Mouse (Mus musculus) CH12.LX (cell line): Measurements from ENCODE around the gene Gm10717. TPM values are rescaled to one million over a fixed set of nuclear protein-coding genes. Genes with fewer than 3 reads are reported as not detected.
"Not testable (repeated sequence)": the region's sequence is repeated elsewhere in the genome, so short reads cannot be mapped to it uniquely, and the experiment has no call there.

Experiments
- DNase-seq: peaks from one replicate; pipeline ENCODE4 v3.0.0-alpha.2; 2013; ENCODE audit errors: extremely low read depth
- H3K27ac ChIP-seq: 2 replicates; pipeline ENCODE4 v1.5.1; 2012; ENCODE audit warnings: low read depth, mild to moderate bottlenecking, control low read depth, moderate library complexity; ENCODE audit not compliant: insufficient read depth
- H3K27me3 ChIP-seq: replicated peaks from 2 replicates; pipeline ENCODE3; 2012; ENCODE audit warnings: inconsistent platforms
- H3K36me3 ChIP-seq, 2 experiments: replicated peaks in 1 of 2; 2 replicates each; pipeline versions ENCODE3 to v1.6.1; 2012; ENCODE audit warnings: inconsistent platforms in 1 of 2, low read length in 1 of 2, mild to moderate bottlenecking in 1 of 2, mixed read lengths in 1 of 2, moderate library complexity in 1 of 2; ENCODE audit not compliant: control insufficient read depth in 1 of 2, insufficient read depth in 1 of 2
- H3K4me1 ChIP-seq, 2 experiments: 2 replicates each; pipeline ENCODE4 v1.6.1; 2012; ENCODE audit warnings: inconsistent platforms in 1 of 2, moderate library complexity in 1 of 2; ENCODE audit not compliant: insufficient read depth in 2 of 2, control insufficient read depth in 1 of 2
- H3K4me2 ChIP-seq: 2 replicates; pipeline ENCODE4 v1.6.1; 2012; ENCODE audit warnings: low read depth, mild to moderate bottlenecking, control low read depth; ENCODE audit not compliant: poor library complexity, insufficient read depth, severe bottlenecking
- H3K4me3 ChIP-seq, 3 experiments: fragments of 150-350 bp in 1 of 3; sonication (generic) in 1 of 3; replicated peaks in 1 of 3; 2 replicates each; pipeline versions ENCODE3 to v1.5.1; 2011 to 2012; ENCODE audit warnings: low read depth in 2 of 3, low read length in 2 of 3, mild to moderate bottlenecking in 2 of 3, moderate library complexity in 2 of 3, control low read depth in 1 of 3, improper control_type of control experiment in 1 of 3, inconsistent platforms in 1 of 3, mixed read lengths in 1 of 3; ENCODE audit not compliant: poor library complexity in 1 of 3
- H3K79me2 ChIP-seq: replicated peaks from 2 replicates; pipeline ENCODE4 v1.6.1; 2012; ENCODE audit warnings: mild to moderate bottlenecking, moderate library complexity; ENCODE audit not compliant: control insufficient read depth, poor library complexity, insufficient read depth, severe bottlenecking; ENCODE audit errors: extremely low read depth
- H3K9ac ChIP-seq: 2 replicates; pipeline ENCODE4 v1.6.1; 2012; ENCODE audit warnings: low read depth, mild to moderate bottlenecking, control low read depth, moderate library complexity; ENCODE audit not compliant: insufficient read depth
- H3K9me3 ChIP-seq: replicated peaks from 2 replicates; pipeline ENCODE3; 2012; ENCODE audit warnings: low read length, inconsistent platforms, mixed read lengths
- dilution Hi-C: fragments of 300-500 bp; cut with MboI; formaldehyde crosslinking; loops from 2 replicates; pipeline ENCODE4 v1.14.3; 2020; ENCODE audit warnings: low sequenced_read_pairs; ENCODE audit not compliant: extremely low pct_unique_long_range_greater_than_20kb, extremely low pct_ligation_motif_present
- in situ Hi-C: fragments of 300-500 bp; cut with MboI; formaldehyde crosslinking; loops from 3 replicates; pipeline ENCODE4 v1.14.3; 2019; ENCODE audit warnings: low sequenced_read_pairs, low pct_ligation_motif_present, low pct_unique_long_range_greater_than_20kb, mixed read lengths
- polyA plus RNA-seq: library from polyadenylated mRNA; unstranded; fragments of >175 nt; gene quantifications from 2 replicates; pipeline ENCODE4 v1.2.1, GENCODE M21; 2012; ENCODE audit warnings: low read depth; ENCODE audit not compliant: insufficient read length
- total RNA-seq, 2 experiments: library from RNA; depleted of rRNA; stranded (reverse); fragments of 300-350 nt in 1 of 2; fragments of >200 nt in 1 of 2; gene quantifications; 2 replicates each; pipeline ENCODE4 v1.2.3; 2012 to 2014

Gm10717 gene
- total and polyA plus RNA-seq, 3 experiments = 1.3 TPM; not detected in 2

- dilution Hi-C loops, H3K4me2 ChIP-seq, H3K9me3 ChIP-seq, H3K27ac ChIP-seq, H3K9ac ChIP-seq, H3K4me1 ChIP-seq, in situ Hi-C loops, H3K27me3 ChIP-seq, DNase-seq, H3K79me2 ChIP-seq, H3K36me3 ChIP-seq, H3K4me3 ChIP-seq: not testable (repeated sequence)
Measured at GRCm38 (mm10) chr9:3006636-3007035, 18.6 kb upstream of the Gm10717 start.

- H3K36me3 ChIP-seq, H3K27me3 ChIP-seq, H3K9me3 ChIP-seq, H3K4me2 ChIP-seq, DNase-seq, H3K9ac ChIP-seq, H3K79me2 ChIP-seq, H3K4me3 ChIP-seq, dilution Hi-C loops, in situ Hi-C loops, H3K4me1 ChIP-seq, H3K27ac ChIP-seq: not testable (repeated sequence)
Measured at GRCm38 (mm10) chr9:3007272-3007671, 17.9 kb upstream of the Gm10717 start.

GRCm38 (mm10) chr9:3009331-3009730 lies 15.9 kb upstream of the Gm10717 start:
- H3K4me2 ChIP-seq, H3K9me3 ChIP-seq, in situ Hi-C loops, H3K4me3 ChIP-seq, DNase-seq, H3K9ac ChIP-seq, H3K27me3 ChIP-seq, H3K79me2 ChIP-seq, dilution Hi-C loops, H3K4me1 ChIP-seq, H3K27ac ChIP-seq, H3K36me3 ChIP-seq: not testable (repeated sequence)

- H3K27me3 ChIP-seq, dilution Hi-C loops, H3K4me1 ChIP-seq, DNase-seq, H3K36me3 ChIP-seq, in situ Hi-C loops, H3K9ac ChIP-seq, H3K9me3 ChIP-seq, H3K4me2 ChIP-seq, H3K79me2 ChIP-seq, H3K27ac ChIP-seq, H3K4me3 ChIP-seq: not testable (repeated sequence)
Measured at GRCm38 (mm10) chr9:3012054-3012621, 13.1 kb upstream of the Gm10717 start.

- dilution Hi-C loops, H3K4me3 ChIP-seq, in situ Hi-C loops: not testable (repeated sequence)
Measured at GRCm38 (mm10) chr9:3012733-3013279, 12.4 kb upstream of the Gm10717 start, which contains the start of gene Gm10721. TSS of gene Gm10721 (plus strand) at chr9:3013140.

GRCm38 (mm10) chr9:3015354-3015753 lies 9.9 kb upstream of the Gm10717 start, which contains the start of gene Gm10720:
TSS of gene Gm10720 (plus strand) at chr9:3015654.
- H3K79me2 ChIP-seq, H3K4me1 ChIP-seq, H3K9ac ChIP-seq, DNase-seq, in situ Hi-C loops, H3K4me3 ChIP-seq, H3K4me2 ChIP-seq, H3K36me3 ChIP-seq, dilution Hi-C loops, H3K27ac ChIP-seq, H3K27me3 ChIP-seq, H3K9me3 ChIP-seq: not testable (repeated sequence)

More at GRCm38 (mm10) chr9:3012733-3013279, 12.4 kb upstream of the Gm10717 start, which contains the start of gene Gm10721:
- not testable (repeated sequence) for H3K79me2 ChIP-seq, H3K9me3 ChIP-seq, H3K27me3 ChIP-seq, H3K36me3 ChIP-seq, H3K9ac ChIP-seq, DNase-seq, H3K4me2 ChIP-seq, H3K4me1 ChIP-seq, H3K27ac ChIP-seq
